Mouse (Mus musculus) right cerebral cortex, postnatal 4 days (tissue): ENCODE results near the gene Pold2.
"Not testable (repeated sequence)": the region's sequence is repeated elsewhere in the genome, so short reads cannot be mapped to it uniquely, and the experiment has no call there.

Experiments used
- DNase-seq: peaks from one replicate; pipeline ENCODE4 v3.0.0-alpha.2; 2022

The Pold2 gene

DNA sequence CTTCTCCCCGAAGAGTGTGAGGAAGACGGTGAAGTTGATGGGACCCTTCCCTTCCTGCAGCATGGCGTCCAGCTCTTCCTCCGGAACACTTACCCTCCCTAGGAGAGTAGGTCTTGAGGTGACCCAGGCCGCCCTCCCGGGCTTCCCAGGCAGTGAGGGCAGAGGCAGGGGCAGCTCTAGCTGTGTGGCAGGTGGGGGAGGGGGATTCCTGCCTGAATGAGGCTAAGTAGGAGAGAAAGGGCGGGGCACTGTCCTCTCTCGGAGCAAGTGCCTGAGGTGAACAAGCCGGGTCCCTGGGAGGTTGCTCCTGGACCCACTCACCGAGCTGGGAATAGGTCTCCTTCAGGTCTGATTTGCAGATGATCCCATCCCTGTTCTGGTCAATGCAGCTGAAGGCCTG lies 19.7 kb upstream of the Pold2 start:
- no peak for DNase-seq

DNA sequence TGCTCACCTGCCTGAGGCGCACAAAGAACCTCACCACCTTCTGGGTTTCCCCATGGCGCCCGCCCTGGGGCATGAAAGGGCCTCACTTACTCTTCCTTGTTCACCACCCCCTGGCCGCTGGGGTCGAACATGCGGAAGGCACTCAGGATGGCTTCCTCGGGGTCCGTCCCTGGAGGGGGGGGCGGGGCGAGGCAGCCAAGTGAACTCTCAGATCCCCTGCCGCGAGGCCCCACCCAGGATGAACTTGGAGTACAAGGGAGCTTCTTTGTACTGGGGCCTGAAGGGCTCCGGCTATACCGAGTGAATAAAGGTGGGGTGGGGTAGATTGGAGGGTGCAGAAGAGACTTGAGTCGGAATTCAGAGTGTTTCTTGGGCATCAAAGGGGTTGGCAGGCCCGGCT lies 19.1 kb upstream of the Pold2 start:
- no peak for DNase-seq

DNA sequence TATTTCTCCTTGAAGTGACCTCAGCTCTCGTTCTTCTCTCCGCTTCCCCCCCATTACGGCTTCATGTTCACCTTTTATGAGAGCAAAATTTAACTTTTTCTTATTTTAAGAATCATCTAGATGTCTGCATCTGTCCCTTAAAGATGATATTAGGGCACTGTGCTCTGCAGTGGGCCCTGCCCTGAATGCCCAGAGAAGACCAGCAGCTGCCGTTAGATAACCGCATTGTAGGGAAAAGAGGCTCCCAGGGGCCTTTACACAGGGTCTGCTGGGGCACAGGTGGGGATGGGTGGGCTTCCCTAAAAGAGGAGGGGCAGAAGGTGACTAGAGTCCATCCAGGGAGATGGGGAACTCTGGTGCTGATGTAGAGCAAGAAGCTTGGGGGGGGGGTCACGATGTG lies 15.7 kb upstream of the Pold2 start:
- no peak for DNase-seq

DNA sequence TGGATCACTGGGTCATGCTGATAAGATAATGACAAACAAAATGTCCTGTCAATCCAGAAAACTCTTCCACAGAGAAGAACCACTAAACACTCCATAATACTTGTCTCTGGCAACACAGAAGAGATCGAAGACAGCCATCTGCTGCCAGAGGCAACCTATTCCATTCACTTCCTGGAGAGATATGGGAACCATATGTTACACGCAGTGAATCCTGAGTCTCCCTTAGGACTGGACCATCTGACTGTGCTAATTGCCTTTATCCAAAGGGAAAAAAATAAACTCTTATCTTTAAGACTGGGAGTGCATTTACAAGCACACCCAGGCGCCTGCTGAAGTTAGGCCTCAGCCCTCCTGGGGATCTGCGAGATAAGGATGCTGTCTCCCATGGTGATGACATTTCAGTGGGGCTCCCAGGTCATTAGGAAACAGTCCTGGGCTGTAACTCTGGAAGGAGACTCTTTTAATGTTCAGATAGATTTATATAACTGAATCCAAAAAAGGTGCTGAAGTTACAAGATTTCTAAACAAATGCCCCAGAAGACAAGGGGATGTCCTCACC lies 14.8 kb upstream of the Pold2 start:
- DNase-seq = no peak

- no peak for DNase-seq
Observed at GRCm38 (mm10) chr11:5892151-5892591, 14.1 kb upstream of the Pold2 start.

- not testable (repeated sequence) for DNase-seq
Observed at GRCm38 (mm10) chr11:5888563-5888962, 10.5 kb upstream of the Pold2 start.

GRCm38 (mm10) chr11:5887250-5887649 lies 9.2 kb upstream of the Pold2 start:
- DNase-seq = no peak

DNA sequence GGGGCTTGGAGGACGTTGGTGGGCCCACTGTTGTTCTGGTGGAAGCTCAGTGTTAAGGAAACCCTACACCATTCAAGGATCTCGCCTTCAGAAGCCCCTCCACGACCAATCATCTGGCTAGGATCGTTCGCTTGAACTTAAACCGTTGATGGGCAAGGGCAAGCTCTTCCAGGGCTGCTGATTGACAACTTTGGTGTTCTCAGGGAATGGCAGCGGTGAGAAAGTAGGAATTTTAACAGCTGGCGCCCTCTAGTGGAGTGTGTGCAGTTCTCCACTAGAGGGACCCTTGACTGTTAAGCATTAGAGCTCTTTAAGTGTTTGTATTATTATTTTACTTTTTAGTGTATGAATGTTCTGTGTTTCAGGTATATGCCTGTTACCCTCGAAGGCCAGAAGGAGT lies 8.1 kb upstream of the Pold2 start:
- peak; percentile 74 for DNase-seq

- no peak for DNase-seq
Observed at GRCm38 (mm10) chr11:5882518-5882917, 4.4 kb upstream of the Pold2 start.

DNA sequence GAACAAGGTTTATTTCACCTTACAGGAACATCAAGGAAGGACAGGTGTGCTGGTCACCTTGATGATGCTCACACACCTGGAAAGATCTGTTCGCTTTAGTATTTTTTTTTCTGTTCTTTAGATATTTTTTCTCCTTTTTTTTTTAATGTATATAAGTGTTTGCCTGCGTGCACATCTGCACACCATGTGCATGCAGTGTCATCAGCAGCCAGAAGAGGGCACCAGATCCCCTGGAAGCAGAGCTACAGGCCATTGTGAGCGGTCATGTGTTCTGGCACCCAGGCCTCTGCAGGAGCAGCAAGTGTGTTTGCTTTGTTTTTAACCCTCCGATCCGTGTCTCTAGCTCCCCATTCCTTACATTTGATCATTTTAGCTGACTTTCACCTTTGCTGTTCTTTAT lies 1.8 kb upstream of the Pold2 start:
- peak; percentile 77 for DNase-seq

- no peak for DNase-seq
Observed at GRCm38 (mm10) chr11:5878661-5879060, 569 bp upstream of the Pold2 start.

- no peak for DNase-seq
Observed at GRCm38 (mm10) chr11:5877421-5877820, 671 bp downstream of the Pold2 start.

- DNase-seq = no peak
Observed at GRCm38 (mm10) chr11:5873192-5873591, 4.9 kb downstream of the Pold2 start.

GRCm38 (mm10) chr11:5872707-5873106 lies 5.4 kb downstream of the Pold2 start:
- DNase-seq = no peak

DNA sequence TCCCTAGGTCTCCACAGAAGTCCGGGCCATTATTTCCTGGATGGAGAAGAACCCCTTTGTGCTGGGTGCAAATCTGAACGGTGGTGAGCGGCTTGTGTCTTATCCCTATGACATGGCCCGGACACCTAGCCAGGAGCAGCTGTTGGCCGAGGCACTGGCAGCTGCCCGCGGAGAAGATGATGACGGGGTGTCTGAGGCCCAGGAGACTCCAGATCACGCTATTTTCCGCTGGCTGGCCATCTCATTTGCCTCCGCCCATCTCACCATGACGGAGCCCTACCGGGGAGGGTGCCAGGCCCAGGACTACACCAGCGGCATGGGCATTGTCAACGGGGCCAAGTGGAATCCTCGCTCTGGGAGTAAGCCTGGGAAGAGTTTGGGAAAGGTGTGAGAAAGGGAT lies 8.0 kb downstream of the Pold2 start:
- DNase-seq = no peak

- no peak for DNase-seq
Observed at GRCm38 (mm10) chr11:5869331-5869730, 8.8 kb downstream of the Pold2 start.

GRCm38 (mm10) chr11:5868324-5868723 lies 9.8 kb downstream of the Pold2 start:
- DNase-seq = no peak

DNA sequence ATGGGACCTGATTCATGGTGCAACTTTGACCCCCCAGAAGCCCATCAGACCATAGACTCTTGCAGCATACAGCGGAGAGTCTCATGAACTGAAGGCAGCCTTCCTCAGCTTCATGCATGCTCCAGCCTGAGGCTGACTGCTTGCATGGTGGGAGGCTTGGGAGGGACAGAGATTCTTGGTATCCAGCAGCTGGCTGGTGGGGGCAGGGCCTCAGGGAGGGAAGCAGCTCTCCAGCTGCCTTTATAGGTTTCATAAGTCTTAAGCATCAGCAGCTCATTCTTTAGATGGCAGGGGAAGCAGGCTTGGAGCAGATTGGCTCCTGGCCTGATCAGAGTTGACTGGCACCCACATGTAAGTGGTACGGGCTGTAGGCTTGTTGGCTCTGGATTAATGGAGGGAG lies 10.9 kb downstream of the Pold2 start:
- no peak for DNase-seq

DNA sequence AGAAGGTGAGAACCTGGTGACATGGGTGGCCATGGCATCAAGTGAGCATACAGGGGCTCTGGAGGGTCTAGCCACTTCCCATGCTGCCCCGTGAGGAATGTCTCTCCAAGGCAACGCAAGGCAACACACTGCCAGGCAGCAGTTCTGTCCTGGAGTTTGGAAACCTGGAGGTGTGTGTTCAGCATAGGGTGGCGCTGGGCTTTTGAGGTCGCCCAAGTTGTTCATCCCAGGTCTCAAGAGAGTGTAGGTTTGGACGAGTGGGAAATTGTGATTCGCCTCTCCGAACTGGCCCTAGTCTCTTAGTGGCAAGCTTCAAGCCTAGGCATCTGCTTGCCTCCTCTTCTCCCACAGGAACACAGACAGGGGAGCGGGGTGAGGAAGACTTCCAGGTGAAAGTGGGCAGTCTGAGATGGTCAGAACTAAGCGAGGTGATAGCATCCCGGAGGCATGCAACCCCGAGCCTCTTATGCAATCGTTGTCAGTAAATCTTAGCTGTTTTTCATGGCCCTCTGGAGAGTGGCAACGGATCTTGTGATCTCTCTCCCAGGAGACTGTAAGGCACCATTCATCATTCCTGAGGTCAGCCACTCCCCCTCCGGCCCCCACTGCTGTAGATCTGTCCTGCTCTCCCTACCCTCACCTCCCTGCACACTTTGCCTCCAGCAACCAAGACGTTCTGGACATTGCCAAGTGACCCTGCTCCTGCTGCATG lies 15.5 kb downstream of the Pold2 start:
- DNase-seq = no peak

DNA sequence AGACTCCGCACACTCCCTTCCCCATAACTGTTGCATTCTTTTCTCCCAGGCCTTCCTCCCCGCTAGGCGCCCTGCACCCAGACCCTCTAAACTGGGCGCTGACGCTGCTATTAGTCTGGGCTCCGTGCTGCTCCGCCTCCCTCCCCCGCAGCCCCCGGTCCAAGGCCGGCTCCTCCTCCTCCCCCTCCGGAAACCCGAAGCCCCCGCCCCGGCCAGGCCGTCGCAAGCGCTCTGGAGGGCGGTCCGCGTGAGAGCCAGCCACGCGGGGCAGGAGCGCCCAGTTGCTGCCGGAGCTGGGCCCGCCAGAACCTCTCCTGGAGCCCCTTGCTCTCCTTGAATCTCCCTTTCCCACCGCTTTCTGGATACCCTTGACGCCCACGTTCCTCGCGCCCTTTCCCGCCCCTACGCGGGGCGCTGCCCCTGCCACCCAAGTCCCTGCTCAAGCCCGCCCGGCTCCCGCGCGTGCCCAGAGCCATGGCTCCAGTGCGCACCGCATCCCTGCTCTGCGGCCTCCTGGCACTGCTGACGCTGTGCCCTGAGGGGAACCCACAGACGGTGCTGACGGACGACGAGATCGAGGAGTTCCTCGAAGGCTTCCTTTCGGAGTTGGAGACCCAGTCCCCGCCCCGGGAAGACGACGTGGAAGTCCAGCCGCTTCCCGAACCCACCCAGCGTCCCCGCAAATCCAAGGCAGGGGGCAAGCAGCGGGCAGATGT lies 16.3 kb downstream of the Pold2 start, which contains the start of gene Aebp1:
Aebp1 (plus strand) TSS at position 270 of the 716 bp plus-strand sequence.
- DNase-seq = peak; percentile 35

DNA sequence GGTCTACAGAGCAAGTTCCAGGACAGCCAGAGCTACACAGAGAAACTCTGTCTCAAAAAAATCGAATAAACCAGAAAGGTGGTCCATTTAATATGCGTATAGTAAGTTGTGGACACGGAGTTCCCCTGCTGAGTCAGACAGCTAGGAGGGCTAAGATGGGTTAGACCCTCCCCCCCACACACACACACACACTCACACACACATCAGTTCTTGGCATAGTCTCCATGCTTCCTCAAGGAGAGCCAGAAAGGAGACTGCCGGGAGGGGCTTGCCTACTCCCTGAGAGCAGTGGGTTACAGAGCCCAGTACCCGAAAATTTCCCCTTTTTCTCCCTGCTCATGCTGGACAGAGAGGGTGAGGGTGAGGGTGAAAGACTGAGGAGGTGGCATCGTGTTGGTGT lies 17.5 kb downstream of the Pold2 start:
- no peak for DNase-seq

- no peak for DNase-seq
Observed at GRCm38 (mm10) chr11:5859883-5860550, 18.1 kb downstream of the Pold2 start.

DNA sequence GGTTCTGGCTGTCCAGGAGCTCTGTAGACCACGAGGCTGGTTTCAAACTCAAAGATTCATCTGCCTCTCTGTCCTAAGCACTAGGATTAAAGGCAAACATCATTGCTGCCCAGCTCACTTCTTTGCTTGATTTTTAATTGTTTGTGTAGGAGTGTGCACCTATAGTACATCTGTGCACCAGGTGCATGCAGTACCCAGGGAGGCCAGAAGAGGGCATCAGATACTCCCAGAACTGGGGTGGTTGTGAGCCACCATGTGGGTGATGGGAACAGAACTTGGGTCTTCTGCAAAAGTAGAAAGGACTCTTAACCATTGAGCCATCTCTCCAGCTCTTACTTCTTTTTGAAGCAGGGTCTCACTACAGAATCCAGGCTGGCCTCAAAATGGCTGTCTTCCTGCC lies 19.4 kb downstream of the Pold2 start:
- DNase-seq = no peak
